Mouse (Mus musculus): ENCODE measurements at regions not wholly inside any gene's neighbourhood (a gene's known extent, or its start where the extent isn't known, plus 50 kb on each side); places are given as distances from the start of the nearest gene placed in this dataset.

- TF ChIP-seq EP300 (IDR thresholded peaks at IDR 0.05; ENCODE audit: low read depth) (no peak), CTCF (IDR thresholded peaks at IDR 0.05; ENCODE audit: low read depth) (no peak)
These were observed 94.4 kb downstream of the Sptssa start for GRCm38 (mm10) chr12:54561981-54562380.
